In genomic region chr19:25550346-25550745, GRCm38 (mm10) we compare ENCODE assay signal across 25 mouse cellular contexts. TPM values are rescaled to one million over a fixed set of nuclear protein-coding genes. Genes with fewer than 3 reads are reported as not detected.
"Had no signal": no experiment of that assay in that cellular context is flagged by ENCODE, and none has a peak within 500 bp of the region (broad histone marks: within the 10 kb centered on the region; RNA-seq: fewer than 3 reads in every experiment).

No protein-coding gene starts in this region.

- H3K4me2 ChIP-seq: liver, embryonic 11.5 days; liver, embryonic 13.5 days; liver, embryonic 15.5 days; lung, embryonic 15.5 days; midbrain, embryonic 11.5 days; neural tube, embryonic 13.5 days; neural tube, embryonic 15.5 days had no signal

- DNase-seq: liver, embryonic 13.5 days; liver, postnatal 0 days; lung, adult 2 months; lung, postnatal 14 days; lung, postnatal 36 days; midbrain, embryonic 14.5 days; right cerebral cortex, postnatal 14 days; thymus, adult 2 months; thymus, postnatal 25 days; thymus, postnatal 4 days had no signal

- H3K27me3 ChIP-seq: liver, embryonic 13.5 days; liver, embryonic 15.5 days; neural tube, embryonic 15.5 days had no signal

- H3K4me1 ChIP-seq: liver, embryonic 13.5 days; liver, embryonic 15.5 days; lung, embryonic 15.5 days; megakaryocyte, embryonic 14.5 days had no signal

- H3K4me3 ChIP-seq: liver, embryonic 13.5 days; liver, embryonic 15.5 days; lung, embryonic 15.5 days; megakaryocyte, embryonic 14.5 days; myocyte; neural tube, embryonic 13.5 days; neural tube, embryonic 15.5 days had no signal

- H3K9me3 ChIP-seq: liver, embryonic 13.5 days; liver, embryonic 15.5 days; lung, embryonic 15.5 days; megakaryocyte, embryonic 14.5 days; neural tube, embryonic 13.5 days; neural tube, embryonic 15.5 days had no signal

- H3K36me3 ChIP-seq: liver, embryonic 13.5 days; liver, embryonic 15.5 days; lung, embryonic 15.5 days; neural tube, embryonic 13.5 days; neural tube, embryonic 15.5 days had no signal

- H3K9ac ChIP-seq: liver, embryonic 13.5 days; liver, embryonic 15.5 days; liver, postnatal 0 days; lung, embryonic 15.5 days; neural tube, embryonic 13.5 days; neural tube, embryonic 15.5 days had no signal

- H3K27ac ChIP-seq: liver, embryonic 13.5 days; liver, embryonic 15.5 days; lung, embryonic 15.5 days; macrophage; neural tube, embryonic 13.5 days; neural tube, embryonic 15.5 days had no signal

- ATAC-seq: liver, postnatal 0 days; lung, postnatal 0 days; midbrain, embryonic 16.5 days had no signal

RNA-seq across cellular contexts. Expression of gene Dmrt1, which starts 44.9 kb away (rescaled TPM):
- total RNA-seq: megakaryocyte progenitor cell, adult 5-6 weeks had no signal
- polyA plus RNA-seq: liver, embryonic 11.5 days; liver, embryonic 13.5 days; liver, embryonic 15.5 days; liver, postnatal 0 days; lung, adult 2 months; lung, embryonic 15.5 days; lung, postnatal 0 days; macrophage; midbrain, embryonic 11.5 days; midbrain, embryonic 14.5 days; midbrain, embryonic 16.5 days; neural tube, embryonic 15.5 days; stomach, embryonic 14.5 days; stomach, embryonic 16.5 days; thymus, adult 2 months; urinary bladder, adult 2 months had no signal

RNA-seq across cellular contexts. Expression of gene Dmrt3, which starts 59.8 kb away (rescaled TPM):
- total RNA-seq: megakaryocyte progenitor cell, adult 5-6 weeks had no signal
- polyA plus RNA-seq: liver, embryonic 13.5 days; liver, embryonic 15.5 days; liver, postnatal 0 days; macrophage; midbrain, embryonic 14.5 days; midbrain, embryonic 16.5 days had no signal
